Mouse (Mus musculus) cortical plate, adult 2 months (tissue): Measurements from ENCODE around the gene Qk. TPM values are rescaled to one million over a fixed set of nuclear protein-coding genes. Genes with fewer than 3 reads are reported as not detected.

Experiments used
- H3K27ac ChIP-seq: fragments of 200-500 bp; 2 replicates; pipeline ENCODE4 v1.5.1; 2012; ENCODE audit warnings: low read length, control low read depth, inconsistent platforms; ENCODE audit not compliant: insufficient read depth
- H3K4me1 ChIP-seq: fragments of 200-500 bp; 2 replicates; pipeline ENCODE4 v1.6.1; 2011; ENCODE audit warnings: low read length; ENCODE audit not compliant: control insufficient read depth, insufficient read depth
- H3K4me3 ChIP-seq: fragments of 200-500 bp; 2 replicates; pipeline ENCODE4 v1.5.1; 2011; ENCODE audit warnings: mild to moderate bottlenecking, low read length, control low read depth; ENCODE audit not compliant: insufficient read depth
- CTCF ChIP-seq: fragments of 200-500 bp; IDR thresholded peaks from 2 replicates; pipeline ENCODE4 v1.5.1; 2011; ENCODE audit warnings: mild to moderate bottlenecking, control low read depth, low read length; ENCODE audit not compliant: insufficient read depth; ENCODE audit errors: extremely low read depth
- POLR2A ChIP-seq: fragments of 200-500 bp; IDR thresholded peaks from 2 replicates; pipeline ENCODE4 v1.6.1; 2011; ENCODE audit warnings: mild to moderate bottlenecking, low read length, control low read depth; ENCODE audit not compliant: insufficient read depth; ENCODE audit errors: extremely low read depth
- polyA plus RNA-seq: library from polyadenylated mRNA; depleted of rRNA; stranded (reverse); fragments of >200 nt; gene quantifications from 2 replicates; pipeline ENCODE4 v1.2.3, GENCODE M21; 2012

Gene Qk
- polyA plus RNA-seq, 1 experiment, result 285 TPM

GRCm38 (mm10) chr17:10317186-10317585 is 2.5 kb downstream of the Qk start:
- Histone ChIP-seq H3K4me1 (no peaks in the 10 kb centered on the region; the same call in 1 of the 2 replicates), H3K27ac (peak overlapping the region; percentile 98), H3K4me3 (peak overlapping the region; percentile 80; the same call in 1 of the 2 replicates)
- TF ChIP-seq CTCF, result no peak
- TF ChIP-seq POLR2A, result no peak

GRCm38 (mm10) chr17:10316446-10316845 is 3.2 kb downstream of the Qk start:
- H3K27ac ChIP-seq, result no peak overlapping the region
- no peaks in the 10 kb centered on the region; the same call in 1 of the 2 replicates for H3K4me1 ChIP-seq
- TF ChIP-seq POLR2A (no peak), CTCF (no peak)
- peak overlapping the region; percentile 80; the same call in 1 of the 2 replicates for H3K4me3 ChIP-seq

- TF ChIP-seq CTCF (no peak), POLR2A (no peak)
- Histone ChIP-seq H3K27ac (no peak overlapping the region), H3K4me1 (peaks cover 1% of the 10 kb centered on the region; the same call in 1 of the 2 replicates), H3K4me3 (no peak overlapping the region; the same call in 1 of the 2 replicates)
These were observed 9.6 kb downstream of the Qk start for GRCm38 (mm10) chr17:10310046-10310445.

DNA sequence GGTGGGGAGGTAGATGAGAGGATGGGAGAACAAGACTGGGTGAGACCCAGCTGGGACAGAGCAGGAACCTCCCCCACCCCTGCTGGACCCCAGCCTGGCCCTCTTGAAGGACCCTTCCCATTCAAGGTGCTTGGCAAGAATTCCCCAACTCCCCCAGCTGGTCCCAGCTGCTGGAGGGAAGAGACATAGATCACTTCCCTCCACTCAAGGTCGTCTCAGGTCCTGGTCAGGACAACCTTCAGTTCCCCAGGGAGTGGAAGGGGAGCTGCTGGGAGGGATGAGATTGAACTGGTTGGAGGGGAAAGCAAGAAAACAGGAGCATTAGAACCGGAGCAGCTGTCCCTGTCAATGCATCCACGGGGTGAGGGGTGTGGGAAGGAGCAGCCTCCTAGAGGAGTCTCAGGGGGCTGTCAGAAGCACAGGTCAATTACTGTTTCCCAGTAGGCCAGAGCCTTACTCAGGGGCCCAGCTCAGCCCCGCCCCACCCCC is 10.5 kb downstream of the Qk start:
- H3K4me3 ChIP-seq, result no peak overlapping the region
- peaks cover 1% of the 10 kb centered on the region; the same call in 1 of the 2 replicates for H3K4me1 ChIP-seq
- TF ChIP-seq POLR2A, result no peak
- TF ChIP-seq CTCF, result no peak
- H3K27ac ChIP-seq, result 0 out of 2 replicates have a peak overlapping the region, but pooled peaks have one; percentile 3

- H3K4me1 ChIP-seq, result peaks cover 1% of the 10 kb centered on the region; the same call in 1 of the 2 replicates
- no peak overlapping the region for H3K4me3 ChIP-seq
- TF ChIP-seq POLR2A (no peak), CTCF (no peak)
- no peak overlapping the region for H3K27ac ChIP-seq
These were observed 13.2 kb downstream of the Qk start for GRCm38 (mm10) chr17:10306424-10306823.

- H3K27ac ChIP-seq, result no peak overlapping the region
These were observed 15.7 kb downstream of the Qk start for GRCm38 (mm10) chr17:10304001-10304400.

DNA sequence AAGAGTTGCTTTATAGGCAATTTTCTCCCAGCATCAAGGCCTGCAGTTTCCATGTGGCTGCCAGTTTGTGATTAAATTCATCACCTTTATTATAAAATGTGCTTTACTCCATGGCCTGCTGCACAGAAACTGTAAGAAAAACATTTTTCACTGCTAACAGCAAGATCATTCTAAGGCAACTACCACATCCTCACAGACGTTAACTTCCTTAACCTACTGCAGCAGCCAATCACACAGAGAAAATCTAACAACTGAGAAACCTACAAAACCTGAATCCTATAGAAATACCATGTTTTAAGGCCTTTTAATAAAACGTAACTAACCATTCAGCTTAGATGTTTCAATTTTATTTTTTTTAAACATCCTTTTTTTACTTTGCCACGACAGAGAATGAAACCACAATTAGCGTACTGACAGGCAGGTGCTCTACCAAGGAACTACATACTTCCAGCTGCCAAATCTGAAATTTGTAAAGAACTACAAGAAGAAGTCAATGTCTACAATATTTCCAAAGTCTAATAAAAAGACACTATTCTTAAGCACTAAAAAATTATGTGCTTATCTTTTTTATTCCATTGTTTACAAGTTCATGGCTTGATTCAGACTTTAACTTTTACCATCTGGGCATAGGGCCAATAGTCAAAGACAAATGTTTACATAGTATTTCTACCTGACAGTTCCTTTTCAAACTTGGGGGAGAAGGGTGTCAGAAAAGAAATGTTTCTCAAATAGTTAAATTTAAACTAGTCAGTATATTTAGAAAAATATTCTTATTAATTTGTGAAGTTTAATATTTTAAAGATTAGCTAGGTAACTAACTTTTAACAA is 18.5 kb downstream of the Qk start:
- H3K4me3 ChIP-seq, result no peak overlapping the region
- TF ChIP-seq POLR2A (no peak), CTCF (no peak)
- no peak overlapping the region for H3K27ac ChIP-seq
- H3K4me1 ChIP-seq, result no peaks in the 10 kb centered on the region; the same call in 1 of the 2 replicates

More at GRCm38 (mm10) chr17:10304001-10304400, 15.7 kb downstream of the Qk start:
- TF ChIP-seq CTCF (no peak), POLR2A (no peak)
- no peaks in the 10 kb centered on the region; the same call in 1 of the 2 replicates for H3K4me1 ChIP-seq
- H3K4me3 ChIP-seq, result no peak overlapping the region

- H3K4me3 ChIP-seq, result no peak overlapping the region
- TF ChIP-seq CTCF, result no peak
- no peak for TF ChIP-seq POLR2A
- no peak overlapping the region for H3K27ac ChIP-seq
- H3K4me1 ChIP-seq, result no peaks in the 10 kb centered on the region; the same call in 1 of the 2 replicates
These were observed 20.3 kb downstream of the Qk start for GRCm38 (mm10) chr17:10299396-10299795.

DNA sequence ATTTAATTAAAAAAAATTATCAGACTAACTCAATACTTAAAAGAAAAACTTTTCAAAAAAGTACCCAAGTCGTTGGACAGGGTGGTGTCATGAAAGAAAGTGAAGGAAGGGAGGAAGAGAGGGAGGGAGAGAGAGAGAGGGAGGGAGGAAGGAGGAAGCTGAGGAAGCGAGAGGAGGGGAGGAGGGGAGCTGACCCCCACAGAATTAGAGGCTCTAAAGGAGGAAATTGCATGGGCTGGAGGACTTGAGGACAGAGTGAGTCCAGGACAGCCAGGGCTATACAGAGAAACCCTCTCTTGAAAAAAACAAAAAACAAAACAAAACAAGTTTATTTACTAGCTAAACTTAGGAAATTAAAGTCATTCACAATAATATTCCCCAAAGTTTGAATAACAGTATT is 27.1 kb downstream of the Qk start:
- Histone ChIP-seq H3K4me3 (no peak overlapping the region), H3K27ac (no peak overlapping the region), H3K4me1 (peaks cover 2% of the 10 kb centered on the region; the same call in 1 of the 2 replicates)
- no peak for TF ChIP-seq POLR2A
- TF ChIP-seq CTCF, result no peak
